Mouse (Mus musculus) hindbrain, embryonic 11.5 days (tissue): ENCODE data around the gene Cd200r1. TPM values are rescaled to one million over a fixed set of nuclear protein-coding genes. Genes with fewer than 3 reads are reported as not detected.

ENCODE experiments used
- ATAC-seq: fragments of 200-750 bp; cut with Nextera tagmentation; 2 replicates; pipeline ENCODE4 v1.8.0; 2017; ENCODE audit warnings: mild to moderate bottlenecking, moderate TSS enrichment, moderate library complexity; ENCODE audit not compliant: low FRiP score
- DNase-seq: peaks from one replicate; pipeline ENCODE4 v3.0.0-alpha.2; 2015; ENCODE audit warnings: low spot score
- H3K27ac ChIP-seq: fragments of 300-500 bp; sonication (generic); 2 replicates; pipeline ENCODE4 v1.5.1; 2014; ENCODE audit warnings: mild to moderate bottlenecking, low read depth, low read length
- H3K27me3 ChIP-seq: fragments of 300-500 bp; sonication (generic); 2 replicates; pipeline ENCODE4 v1.6.1; 2014; ENCODE audit warnings: mild to moderate bottlenecking, low read length, moderate library complexity, mixed read lengths; ENCODE audit not compliant: control insufficient read depth, insufficient read depth
- H3K36me3 ChIP-seq: fragments of 300-500 bp; sonication (generic); 2 replicates; pipeline ENCODE4 v1.6.1; 2014; ENCODE audit warnings: mild to moderate bottlenecking, low read length, moderate library complexity, mixed read lengths; ENCODE audit not compliant: control insufficient read depth, insufficient read depth
- H3K4me1 ChIP-seq: fragments of 300-500 bp; sonication (generic); replicated peaks from 2 replicates; pipeline ENCODE4 v1.6.1; 2014; ENCODE audit warnings: low read length, mixed read lengths; ENCODE audit not compliant: control insufficient read depth, insufficient read depth
- H3K4me2 ChIP-seq: fragments of 300-500 bp; sonication (generic); replicated peaks from 2 replicates; pipeline ENCODE4 v1.6.1; 2014; ENCODE audit warnings: mild to moderate bottlenecking, low read depth, low read length
- H3K4me3 ChIP-seq: fragments of 300-500 bp; sonication (generic); 2 replicates; pipeline ENCODE4 v1.5.1; 2014; ENCODE audit warnings: low read depth, low read length
- H3K9ac ChIP-seq: fragments of 300-500 bp; sonication (generic); 2 replicates; pipeline ENCODE4 v1.6.1; 2014; ENCODE audit warnings: low read depth, low read length
- H3K9me3 ChIP-seq: fragments of 300-500 bp; sonication (generic); 2 replicates; pipeline ENCODE4 v1.6.1; 2016; ENCODE audit warnings: low read length; ENCODE audit not compliant: control insufficient read depth
- WGBS: fragments of 180-500 bp; shearing (Covaris S2); extraction: QIAGEN DNeasy Blood & Tissue Kit; methylation state at CpG from one replicate; pipeline ENCODE4 v1.1.7; 2014; 5-methylcytosine and 5-hydroxymethylcytosine counted together
- polyA plus RNA-seq: library from polyadenylated mRNA; unstranded; fragments of >200 nt; fragmentation: Nextera tagmentation; extraction: Ambion mirVana; gene quantifications from 2 replicates; pipeline ENCODE4 v1.2.1, GENCODE M21; 2014

The Cd200r1 gene
- polyA plus RNA-seq: 0.64 and 0.94 TPM in 2 replicates

- WGBS: 81% methylated on average over 22 of the region's 22 CpGs
- DNase-seq: no peak
These were observed at the start of gene Cd200r1 for GRCm38 (mm10) chr16:44765555-44766319. Gene Cd200r1, plus strand, starts transcription at chr16:44765736.

DNA sequence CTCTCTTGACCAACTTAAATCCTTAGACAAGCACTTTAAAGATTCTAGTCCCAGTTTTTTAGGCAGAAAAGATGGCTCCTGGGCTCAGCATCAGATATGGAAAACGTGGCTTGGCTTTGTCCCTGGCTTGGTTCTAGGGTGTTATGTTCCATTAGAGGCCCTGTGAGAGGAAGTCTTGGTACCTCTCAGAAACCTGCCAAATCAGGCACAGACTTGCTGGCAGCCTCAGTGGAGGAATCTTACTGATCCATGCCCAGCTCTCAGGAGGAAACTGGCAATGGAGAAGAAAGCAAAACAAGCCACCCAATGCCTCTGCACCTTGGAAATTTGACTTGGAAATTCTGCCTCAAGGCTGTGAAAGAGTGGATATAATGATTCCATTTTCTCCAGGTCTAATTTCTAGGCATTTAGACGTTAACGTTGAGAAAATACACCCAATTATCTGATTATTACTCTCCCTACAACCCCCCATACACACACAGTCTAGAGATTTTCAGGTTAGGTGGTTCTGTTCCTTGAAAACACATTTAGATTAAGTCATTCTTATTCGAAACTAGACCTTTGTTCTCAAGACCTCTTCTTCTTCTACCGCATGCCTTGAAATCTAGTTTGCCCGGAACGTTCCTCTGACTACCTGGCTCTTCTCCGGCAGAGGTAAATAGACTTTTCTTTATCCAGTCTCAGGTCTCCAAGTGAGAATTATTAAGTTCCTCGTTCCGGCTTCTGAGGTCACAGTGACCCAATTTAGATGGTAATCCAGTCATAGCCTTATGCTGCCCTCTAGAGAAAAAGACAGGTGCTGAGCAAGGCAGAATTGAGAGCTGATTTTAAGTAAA is 49.0 kb upstream of the Cd200r1 start:
- Histone ChIP-seq H3K27me3 (no peaks in the 10 kb centered on the region), H3K36me3 (0 out of 2 replicates have a peak, but pooled peaks cover 2% of the 10 kb centered on the region), H3K9me3 (no peaks in the 10 kb centered on the region), H3K4me3 (no peak overlapping the region), H3K27ac (0 out of 2 replicates have a peak overlapping the region, but pooled peaks have one; percentile 10), H3K9ac (no peak overlapping the region), H3K4me1 (no peaks in the 10 kb centered on the region), H3K4me2 (no peak overlapping the region)
- ATAC-seq (peak; percentile 75), DNase-seq (peak; percentile 55)
- 42% methylated on average over 10 of the region's 10 CpGs for WGBS

More at GRCm38 (mm10) chr16:44765555-44766319, at the start of gene Cd200r1:
- no peaks in the 10 kb centered on the region for H3K4me1 ChIP-seq
- H3K4me3 ChIP-seq: no peak within 1 kb of the TSS
- no peaks in the 10 kb centered on the region for H3K27me3 ChIP-seq
- no peak within 1 kb of the TSS for H3K27ac ChIP-seq
- H3K4me2 ChIP-seq: no peak within 1 kb of the TSS
- H3K9me3 ChIP-seq: no peaks in the 10 kb centered on the region
- no peak within 1 kb of the TSS for H3K9ac ChIP-seq
- H3K36me3 ChIP-seq: no peaks in the 10 kb centered on the region
- no peak for ATAC-seq

- 84% methylated on average over 2 of the region's 2 CpGs for WGBS
- Histone ChIP-seq H3K27ac (no peak overlapping the region), H3K4me1 (no peaks in the 10 kb centered on the region), H3K27me3 (no peaks in the 10 kb centered on the region), H3K4me2 (no peak overlapping the region), H3K9me3 (no peaks in the 10 kb centered on the region), H3K9ac (no peak overlapping the region), H3K4me3 (no peak overlapping the region), H3K36me3 (0 out of 2 replicates have a peak, but pooled peaks cover 2% of the 10 kb centered on the region)
- DNase-seq (no peak), ATAC-seq (peak; percentile 45; the same call in 1 of the 2 replicates)
These were observed 48.3 kb upstream of the Cd200r1 start for GRCm38 (mm10) chr16:44717141-44717634.

GRCm38 (mm10) chr16:44717838-44718237 is 47.7 kb upstream of the Cd200r1 start:
- Histone ChIP-seq H3K9me3 (no peaks in the 10 kb centered on the region), H3K4me3 (no peak overlapping the region), H3K9ac (no peak overlapping the region), H3K4me1 (no peaks in the 10 kb centered on the region), H3K36me3 (0 out of 2 replicates have a peak, but pooled peaks cover 2% of the 10 kb centered on the region), H3K27ac (no peak overlapping the region), H3K4me2 (no peak overlapping the region), H3K27me3 (no peaks in the 10 kb centered on the region)
- DNase-seq: no peak
- ATAC-seq: no peak
- 74% methylated on average over 2 of the region's 2 CpGs for WGBS

GRCm38 (mm10) chr16:44719349-44719748 is 46.2 kb upstream of the Cd200r1 start:
- Histone ChIP-seq H3K27ac (no peak overlapping the region), H3K36me3 (0 out of 2 replicates have a peak, but pooled peaks cover 2% of the 10 kb centered on the region), H3K27me3 (no peaks in the 10 kb centered on the region), H3K9ac (no peak overlapping the region), H3K4me3 (no peak overlapping the region), H3K9me3 (no peaks in the 10 kb centered on the region), H3K4me2 (no peak overlapping the region), H3K4me1 (no peaks in the 10 kb centered on the region)
- ATAC-seq (no peak), DNase-seq (no peak)
- 79% methylated on average over 7 of the region's 7 CpGs for WGBS

DNA sequence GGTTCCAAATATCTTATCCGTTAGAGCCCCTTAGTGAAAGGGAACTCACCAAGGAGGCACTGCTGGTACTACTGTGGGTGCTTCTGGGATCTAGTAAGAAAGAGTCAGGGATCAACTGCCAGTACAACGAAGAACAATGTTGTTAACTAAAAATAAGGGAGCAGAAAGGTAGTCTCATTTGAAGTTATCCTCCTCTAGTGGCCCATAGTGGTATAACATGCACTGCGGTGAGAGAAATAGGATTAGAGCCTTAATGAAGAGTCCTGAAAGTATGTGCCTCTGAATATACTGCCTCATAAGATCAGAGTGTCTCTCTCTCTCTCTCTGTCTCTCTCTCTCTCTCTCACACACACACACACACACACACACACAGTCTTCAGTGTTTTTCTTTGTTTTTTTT is 45.0 kb upstream of the Cd200r1 start:
- ATAC-seq (no peak), DNase-seq (peak; percentile 56)
- H3K4me2 ChIP-seq: no peak overlapping the region
- WGBS: 79% methylated on average over 3 of the region's 3 CpGs
- H3K4me1 ChIP-seq: no peaks in the 10 kb centered on the region; the same call in 1 of the 2 replicates
- H3K36me3 ChIP-seq: 0 out of 2 replicates have a peak, but pooled peaks cover 2% of the 10 kb centered on the region
- H3K9me3 ChIP-seq: no peaks in the 10 kb centered on the region
- H3K27ac ChIP-seq: no peak overlapping the region
- H3K27me3 ChIP-seq: no peaks in the 10 kb centered on the region
- no peak overlapping the region for H3K4me3 ChIP-seq
- H3K9ac ChIP-seq: no peak overlapping the region

- no peak for DNase-seq
- WGBS: 77% methylated on average over 2 of the region's 2 CpGs
- no peak overlapping the region for H3K9ac ChIP-seq
- H3K27ac ChIP-seq: no peak overlapping the region
- no peaks in the 10 kb centered on the region for H3K9me3 ChIP-seq
- no peak overlapping the region for H3K4me2 ChIP-seq
- H3K27me3 ChIP-seq: no peaks in the 10 kb centered on the region
- no peaks in the 10 kb centered on the region; the same call in 1 of the 2 replicates for H3K4me1 ChIP-seq
- 0 out of 2 replicates have a peak, but pooled peaks cover 2% of the 10 kb centered on the region for H3K36me3 ChIP-seq
- H3K4me3 ChIP-seq: no peak overlapping the region
- ATAC-seq: no peak
These were observed 42.9 kb upstream of the Cd200r1 start for GRCm38 (mm10) chr16:44722666-44723065.

GRCm38 (mm10) chr16:44724083-44724787 is 41.3 kb upstream of the Cd200r1 start, which contains the start of gene Nepro:
Gene Nepro, plus strand, starts transcription at chr16:44724301.
- under 1% methylated on average over 64 of the region's 64 CpGs for WGBS
- ATAC-seq: peak; percentile 98
- H3K27ac ChIP-seq: peak within 1 kb of the TSS; percentile 86
- peak; percentile 92 for DNase-seq
- no peaks in the 10 kb centered on the region for H3K27me3 ChIP-seq
- peak within 1 kb of the TSS; percentile 86 for H3K4me3 ChIP-seq
- H3K9ac ChIP-seq: peak within 1 kb of the TSS; percentile 79
- peak within 1 kb of the TSS; percentile 67 for H3K4me2 ChIP-seq
- H3K36me3 ChIP-seq: 0 out of 2 replicates have a peak, but pooled peaks cover 2% of the 10 kb centered on the region
- no peaks in the 10 kb centered on the region for H3K9me3 ChIP-seq
- H3K4me1 ChIP-seq: no peaks in the 10 kb centered on the region; the same call in 1 of the 2 replicates
